Mouse (Mus musculus) CD4-positive, CD25-positive, alpha-beta regulatory T cell, adult 4 months (primary cell): ENCODE measurements around the gene Myh7b. TPM values are rescaled to one million over a fixed set of nuclear protein-coding genes. Genes with fewer than 3 reads are reported as not detected.

Source experiments
- ATAC-seq: one replicate; pipeline ENCODE4 v1.8.0; 2017
- polyA plus RNA-seq, 2 experiments: library from polyadenylated mRNA; unstranded; fragments of 100-300 nt; shearing (Covaris generic); gene quantifications; one replicate each; pipeline ENCODE4 v1.2.1; 2017

The Myh7b gene
- polyA plus RNA-seq, 2 experiments from 2014 or later = not detected

GRCm38 (mm10) chr2:155635961-155636360 lies 24.9 kb downstream of the Myh7b start:
- no peak for ATAC-seq

GRCm38 (mm10) chr2:155636881-155637280 lies 25.9 kb downstream of the Myh7b start:
- ATAC-seq = no peak

- ATAC-seq = no peak
Measured at GRCm38 (mm10) chr2:155637411-155637810, 26.4 kb downstream of the Myh7b start.

- no peak for ATAC-seq
Measured at GRCm38 (mm10) chr2:155640656-155641055, 29.6 kb downstream of the Myh7b start.

- ATAC-seq = no peak
Measured at GRCm38 (mm10) chr2:155641540-155642472, 30.8 kb downstream of the Myh7b start.

- no peak for ATAC-seq
Measured at GRCm38 (mm10) chr2:155645746-155646145, 34.7 kb downstream of the Myh7b start.

GRCm38 (mm10) chr2:155652618-155653017 lies 41.6 kb downstream of the Myh7b start:
- ATAC-seq = no peak

- no peak for ATAC-seq
Measured at GRCm38 (mm10) chr2:155655759-155656372, 44.9 kb downstream of the Myh7b start.

GRCm38 (mm10) chr2:155662390-155662789 lies 51.4 kb downstream of the Myh7b start:
- ATAC-seq = no peak

- ATAC-seq = peak; percentile 62
Measured at GRCm38 (mm10) chr2:155663097-155663496, 52.1 kb downstream of the Myh7b start.

GRCm38 (mm10) chr2:155663910-155664460 lies 53.0 kb downstream of the Myh7b start:
- no peak for ATAC-seq

- no peak for ATAC-seq
Measured at GRCm38 (mm10) chr2:155667881-155668280, 56.9 kb downstream of the Myh7b start.

- ATAC-seq = no peak
Measured at GRCm38 (mm10) chr2:155668461-155668860, 57.4 kb downstream of the Myh7b start.

- no peak for ATAC-seq
Measured at GRCm38 (mm10) chr2:155671236-155671635, 60.2 kb downstream of the Myh7b start.

- peak; percentile 79 for ATAC-seq
Measured at GRCm38 (mm10) chr2:155673546-155673945, 62.5 kb downstream of the Myh7b start.

GRCm38 (mm10) chr2:155675118-155675517 lies 64.1 kb downstream of the Myh7b start:
- ATAC-seq = no peak

GRCm38 (mm10) chr2:155679586-155680110 lies 68.6 kb downstream of the Myh7b start:
- ATAC-seq = peak; percentile 86

- no peak for ATAC-seq
Measured at GRCm38 (mm10) chr2:155680591-155680990, 69.6 kb downstream of the Myh7b start.

- ATAC-seq = no peak
Measured at GRCm38 (mm10) chr2:155681194-155681593, 70.2 kb downstream of the Myh7b start.

GRCm38 (mm10) chr2:155681874-155682273 lies 70.9 kb downstream of the Myh7b start:
- peak; percentile 22 for ATAC-seq

- no peak for ATAC-seq
Measured at GRCm38 (mm10) chr2:155683137-155683536, 72.1 kb downstream of the Myh7b start.

- no peak for ATAC-seq
Measured at GRCm38 (mm10) chr2:155683821-155684220, 72.8 kb downstream of the Myh7b start.
